Mouse (Mus musculus): ENCODE data around the gene Ccng2.

GRCm38 (mm10) chr5:93234605-93235004, 32.5 kb upstream of the Ccng2 start:
- TF ChIP-seq CTCF (IDR thresholded peaks at IDR 0.05; ENCODE audit: insufficient read depth, low read depth, low read length), result no peak
- TF ChIP-seq POLR2A (IDR thresholded peaks at IDR 0.05; ENCODE audit: insufficient read depth, low read depth, low read length), result no peak

Data from olfactory bulb, adult 2 months (tissue).